Mouse (Mus musculus): ENCODE measurements around the gene Vmn2r5. TPM values are rescaled to one million over a fixed set of nuclear protein-coding genes. Genes with fewer than 3 reads are reported as not detected.
"Not testable (repeated sequence)": the region's sequence is repeated elsewhere in the genome, so short reads cannot be mapped to it uniquely, and the experiment has no call there.

The Vmn2r5 gene
- polyA plus RNA-seq (2014; fragmentation: Nextera tagmentation; extraction: Ambion mirVana): not detected in 2 replicates

DNA sequence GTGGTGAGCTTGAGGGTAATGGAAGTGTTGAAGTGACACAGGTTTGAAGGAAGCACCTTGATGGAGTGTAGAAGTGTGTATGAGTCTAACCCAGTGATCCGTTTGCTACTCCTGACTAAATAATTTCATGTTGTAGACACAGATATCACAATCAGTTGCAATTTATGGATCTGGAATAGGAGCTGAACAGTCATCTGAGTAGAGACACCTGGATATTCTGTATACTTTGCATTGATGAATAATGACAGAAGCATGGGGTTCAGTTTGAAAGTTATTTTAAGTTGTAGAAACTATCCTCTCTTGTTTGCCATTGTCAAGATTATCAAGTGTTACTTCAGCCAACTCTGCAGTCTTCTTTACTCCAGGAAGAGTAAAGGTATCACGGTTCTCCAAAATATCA is at the start of gene Vmn2r5:
Gene Vmn2r5 (minus strand): TSS at position 101 of the 400 bp plus-strand sequence.
- H3K9me3 ChIP-seq (ENCODE audit: control insufficient read depth, low read length); H3K9ac ChIP-seq (ENCODE audit: low read length); ATAC-seq (ENCODE audit: insufficient number of reproducible peaks, insufficient read depth, low FRiP score, low read depth); H3K27me3 ChIP-seq (ENCODE audit: control insufficient read depth, insufficient read depth, low read length); H3K27ac ChIP-seq (replicated peaks in 1 of 2; ENCODE audit: control insufficient read depth in 1 of 2, insufficient read depth in 1 of 2, low read depth in 2 of 2, low read length in 2 of 2); H3K4me3 ChIP-seq (ENCODE audit: control insufficient read depth in 1 of 2, insufficient read depth in 1 of 2, low read depth in 1 of 2, low read length in 2 of 2); H3K4me1 ChIP-seq (ENCODE audit: control insufficient read depth in 2 of 2, insufficient read depth in 2 of 2, low read length in 2 of 2); H3K4me2 ChIP-seq (ENCODE audit: low read length); H3K36me3 ChIP-seq (ENCODE audit: control insufficient read depth, insufficient read depth, low read length): not testable (repeated sequence)
- 100% methylated on average over 1 of the region's 2 CpGs for WGBS

DNA sequence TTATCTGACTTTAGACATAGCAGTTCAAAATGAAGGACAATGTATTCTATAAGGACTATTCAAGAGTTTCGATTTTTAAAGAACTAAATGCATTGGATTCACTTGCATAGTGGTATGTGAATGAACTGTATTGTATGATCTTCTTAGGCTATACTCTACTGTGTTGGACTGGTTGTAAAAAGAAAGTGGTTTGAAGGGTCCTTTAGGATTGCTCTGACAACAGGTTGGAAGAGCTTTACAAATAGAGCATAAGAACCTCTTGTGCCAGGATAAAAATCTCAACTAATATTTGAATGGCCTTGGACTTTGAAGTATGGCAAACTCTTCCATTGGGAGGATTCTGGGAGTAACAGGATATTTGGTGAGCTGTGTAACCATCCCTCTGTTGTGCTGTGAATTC is 13.9 kb upstream of the Vmn2r5 start:
- WGBS: 67% methylated on average over 1 of the region's 1 CpGs

More for the DNA sequence above, 13.9 kb upstream of the Vmn2r5 start:
- not testable (repeated sequence) for H3K4me2 ChIP-seq (ENCODE audit: low read length); H3K4me3 ChIP-seq (ENCODE audit: control insufficient read depth in 1 of 2, insufficient read depth in 1 of 2, low read depth in 1 of 2, low read length in 2 of 2); H3K4me1 ChIP-seq (ENCODE audit: control insufficient read depth in 2 of 2, insufficient read depth in 2 of 2, low read length in 2 of 2); H3K27me3 ChIP-seq (ENCODE audit: control insufficient read depth, insufficient read depth, low read length); H3K27ac ChIP-seq (replicated peaks in 1 of 2; ENCODE audit: control insufficient read depth in 1 of 2, insufficient read depth in 1 of 2, low read depth in 2 of 2, low read length in 2 of 2); H3K9me3 ChIP-seq (ENCODE audit: control insufficient read depth, low read length); ATAC-seq (ENCODE audit: insufficient number of reproducible peaks, insufficient read depth, low FRiP score, low read depth); H3K9ac ChIP-seq (ENCODE audit: low read length); H3K36me3 ChIP-seq (ENCODE audit: control insufficient read depth, insufficient read depth, low read length)

Other genes starting within 250 kb of the Vmn2r5 start
- gene Vmn2r3, start 220.1 kb downstream of the Vmn2r5 start, polyA plus RNA-seq (2014; fragmentation: Nextera tagmentation; extraction: Ambion mirVana): not detected in 2 replicates
- not detected in 2 replicates for gene Vmn2r4, start 94.5 kb downstream of the Vmn2r5 start, polyA plus RNA-seq (2014; fragmentation: Nextera tagmentation; extraction: Ambion mirVana)
- not detected in 2 replicates for gene Vmn2r6, start 56.0 kb upstream of the Vmn2r5 start, polyA plus RNA-seq (2014; fragmentation: Nextera tagmentation; extraction: Ambion mirVana)

Data from heart, embryonic 14.5 days (tissue).